Mouse (Mus musculus) regulatory T cell (primary cell): ENCODE measurements at regions not wholly inside any gene's neighbourhood (a gene's known extent, or its start where the extent isn't known, plus 50 kb on each side); places are given as distances from the start of the nearest gene placed in this dataset.

ENCODE experiments used
- in situ Hi-C: fragments of 300-600 bp; cut with MboI, MseI; formaldehyde crosslinking; loops from one replicate; pipeline ENCODE4 v1.15.1; 2025; ENCODE audit warnings: high pct_unique_total_duplicates

- in situ Hi-C loops: no loop called here
These were observed 248.3 kb downstream of the Emp1 start for GRCm38 (mm10) chr6:135610504-135611096.

- in situ Hi-C loops: no loop called here
These were observed 265.6 kb downstream of the Emp1 start for GRCm38 (mm10) chr6:135627928-135628327.

- in situ Hi-C loops: no loop called here
These were observed 266.9 kb downstream of the Emp1 start for GRCm38 (mm10) chr6:135629236-135629635.

GRCm38 (mm10) chr6:135632671-135633070 lies 270.3 kb downstream of the Emp1 start:
- in situ Hi-C loops: no loop called here

GRCm38 (mm10) chr6:135636648-135637047 lies 274.3 kb downstream of the Emp1 start:
- in situ Hi-C loops: no loop called here

GRCm38 (mm10) chr6:135642711-135643110 lies 280.4 kb downstream of the Emp1 start:
- in situ Hi-C loops: no loop called here

- in situ Hi-C loops: no loop called here
These were observed 283.8 kb downstream of the Emp1 start for GRCm38 (mm10) chr6:135646177-135646576.

- in situ Hi-C loops: no loop called here
These were observed 290.7 kb downstream of the Emp1 start for GRCm38 (mm10) chr6:135653002-135653401.

- in situ Hi-C loops: no loop called here
These were observed 300.0 kb downstream of the Emp1 start for GRCm38 (mm10) chr6:135662386-135662785.

- in situ Hi-C loops: no loop called here
These were observed 300.6 kb downstream of the Emp1 start for GRCm38 (mm10) chr6:135662801-135663537.
